ENCODE assay signal across 9 mouse cellular contexts in genomic region chr8:106135672-106136071, GRCm38 (mm10). TPM values are rescaled to one million over a fixed set of nuclear protein-coding genes. Genes with fewer than 3 reads are reported as not detected.
DNase-seq lines count a peak whose midpoint lies in the region; ATAC-seq and TF ChIP-seq lines count a peak whose summit lies in the region.
"Had no signal": no experiment of that assay in that cellular context is flagged by ENCODE, and none has a peak within 500 bp of the region (broad histone marks: within the 10 kb centered on the region; RNA-seq: fewer than 3 reads in every experiment).

No protein-coding gene starts in this region.

- no peak for DNase-seq in liver, adult 2 months (ENCODE audit: extremely low read depth, low read depth, low spot score)
- no peak for DNase-seq in liver
- no peak for DNase-seq in forebrain, embryonic 10.5 days (ENCODE audit: extremely low spot score, low spot score)
- peak; percentile 49 for DNase-seq in limb, embryonic 10.5 days (ENCODE audit: low spot score)
- DNase-seq in adrenal gland, postnatal 4 days (ENCODE audit: low spot score in 2 of 2): no peak
- DNase-seq in layer of hippocampus, postnatal 14 days (ENCODE audit: low spot score in 2 of 2): no peak
- no peak for DNase-seq in adrenal gland, postnatal 36 days

- no peak for TF ChIP-seq CTCF in liver, adult 2 months (IDR thresholded peaks at IDR 0.05; ENCODE audit: low read depth, low read length)

- WGBS in liver, adult 2 months: 5% methylated on average over 19 of the region's 19 CpGs
- 5% methylated on average over 19 of the region's 19 CpGs for whole genome bisulfite sequencing in forebrain, embryonic 10.5 days
- 3% methylated on average over 19 of the region's 19 CpGs for WGBS in limb, embryonic 10.5 days
- WGBS in neural tube, embryonic 12.5 days: 5% methylated on average over 19 of the region's 19 CpGs

- no peaks in the 10 kb centered on the region for H3K9me3 ChIP-seq in forebrain, embryonic 10.5 days
- no peaks in the 10 kb centered on the region for H3K9me3 ChIP-seq in limb, embryonic 10.5 days (replicated peaks)
- no peaks in the 10 kb centered on the region for H3K9me3 ChIP-seq in neural tube, embryonic 12.5 days

- H3K4me2 ChIP-seq in neural tube, embryonic 12.5 days (replicated peaks): peak overlapping the region; percentile 71

- peaks cover 24% of the 10 kb centered on the region for H3K36me3 ChIP-seq in liver, adult 2 months (ENCODE audit: control insufficient read depth, insufficient read depth, low read length)
- H3K36me3 ChIP-seq in forebrain, embryonic 10.5 days (replicated peaks): peaks cover 29% of the 10 kb centered on the region
- peaks cover 33% of the 10 kb centered on the region for H3K36me3 ChIP-seq in limb, embryonic 10.5 days
- H3K36me3 ChIP-seq in neural tube, embryonic 12.5 days: peaks cover 11% of the 10 kb centered on the region

- peak overlapping the region; percentile 81 for H3K4me3 ChIP-seq in liver, adult 2 months (ENCODE audit: insufficient read depth, low read depth, low read length)
- peak overlapping the region; percentile 59 for H3K4me3 ChIP-seq in forebrain, embryonic 10.5 days
- peak overlapping the region; percentile 63 for H3K4me3 ChIP-seq in limb, embryonic 10.5 days
- 0 out of 2 replicates have a peak overlapping the region, but pooled peaks have one; percentile 37 for H3K4me3 ChIP-seq in neural tube, embryonic 12.5 days

- H3K4me1 ChIP-seq in liver, adult 2 months (ENCODE audit: control insufficient read depth, insufficient read depth, low read length): peaks cover 36% of the 10 kb centered on the region
- peaks cover 42% of the 10 kb centered on the region for H3K4me1 ChIP-seq in forebrain, embryonic 10.5 days
- H3K4me1 ChIP-seq in limb, embryonic 10.5 days: peaks cover 44% of the 10 kb centered on the region
- peaks cover 30% of the 10 kb centered on the region for H3K4me1 ChIP-seq in neural tube, embryonic 12.5 days

- no peaks in the 10 kb centered on the region for H3K27me3 ChIP-seq in liver, adult 2 months (ENCODE audit: control insufficient read depth, insufficient read depth, low read length)
- peaks cover 84% of the 10 kb centered on the region for H3K27me3 ChIP-seq in forebrain, embryonic 10.5 days (ENCODE audit: poor library complexity, severe bottlenecking)
- H3K27me3 ChIP-seq in limb, embryonic 10.5 days (ENCODE audit: low read depth, poor library complexity, severe bottlenecking): peaks cover 80% of the 10 kb centered on the region
- peaks cover 72% of the 10 kb centered on the region for H3K27me3 ChIP-seq in neural tube, embryonic 12.5 days (replicated peaks)

- peak overlapping the region; percentile 90 for H3K27ac ChIP-seq in liver, adult 2 months (replicated peaks; ENCODE audit: insufficient read depth, low read depth, low read length)
- H3K27ac ChIP-seq in forebrain, embryonic 10.5 days: no peak overlapping the region
- no peak overlapping the region for H3K27ac ChIP-seq in limb, embryonic 10.5 days
- H3K27ac ChIP-seq in neural tube, embryonic 12.5 days: no peak overlapping the region

- H3K79me2 ChIP-seq in liver, adult 2 months (ENCODE audit: control insufficient read depth, insufficient read depth, low read length): peaks cover 14% of the 10 kb centered on the region; the same call in 1 of the 2 replicates

- TF ChIP-seq POLR2A in liver, adult 2 months (IDR thresholded peaks at IDR 0.05; ENCODE audit: extremely low read depth, insufficient read depth, low read length): peak; percentile 91

- H3K9ac ChIP-seq in liver, adult 2 months (ENCODE audit: low read depth, low read length): peak overlapping the region; percentile 96
- no peak overlapping the region for H3K9ac ChIP-seq in neural tube, embryonic 12.5 days

- ATAC-seq in neural tube, embryonic 12.5 days (ENCODE audit: low FRiP score, low read depth): no peak

RNA-seq across cellular contexts. Expression of gene Esrp2, which starts 1.1 kb away (rescaled TPM):
- total RNA-seq in liver, adult 2 months (2014; rRNA removed): 43.6 and 50.5 TPM in 2 replicates
- 76.8 and 86.2 TPM in 2 replicates for polyA plus RNA-seq in liver, adult 2 months (2012; rRNA removed)
- polyA plus RNA-seq in forebrain, embryonic 10.5 days (2016; fragmentation: Nextera tagmentation; extraction: Ambion mirVana): 2.0 and 2.6 TPM in 2 replicates
- 5.6 and 7.3 TPM in 2 replicates for polyA plus RNA-seq in limb, embryonic 10.5 days (2016; fragmentation: Nextera tagmentation; extraction: Ambion mirVana)
- 1.1 and 1.6 TPM in 2 replicates for polyA plus RNA-seq in neural tube, embryonic 12.5 days (2016; fragmentation: Nextera tagmentation; extraction: Ambion mirVana)
- 1 to 10 TPM; 7.2 to 8.8 TPM for total RNA-seq in adrenal gland, postnatal 4 days (2021)
- not detected for total RNA-seq in layer of hippocampus, postnatal 14 days (2021)
- 1 to 10 TPM; 1.1 to 3.5 TPM for total RNA-seq in adrenal gland, postnatal 36 days (2021)
- total RNA-seq: neutrophil, adult 5-6 weeks had no signal

RNA-seq across cellular contexts. Expression of gene Pla2g15, which starts 14.5 kb away (rescaled TPM):
- 11.3 and 12.5 TPM in 2 replicates for total RNA-seq in liver, adult 2 months (2014; rRNA removed)
- 8.7 and 10.6 TPM in 2 replicates for polyA plus RNA-seq in liver, adult 2 months (2012; rRNA removed)
- 12.6 and 14.0 TPM in 2 replicates for polyA plus RNA-seq in forebrain, embryonic 10.5 days (2016; fragmentation: Nextera tagmentation; extraction: Ambion mirVana)
- 10.8 and 13.4 TPM in 2 replicates for polyA plus RNA-seq in limb, embryonic 10.5 days (2016; fragmentation: Nextera tagmentation; extraction: Ambion mirVana)
- 17.6 and 18.4 TPM in 2 replicates for polyA plus RNA-seq in neural tube, embryonic 12.5 days (2016; fragmentation: Nextera tagmentation; extraction: Ambion mirVana)
- total RNA-seq in adrenal gland, postnatal 4 days (2021): 10 to 100 TPM; 17.3 to 17.6 TPM
- 10 to 100 TPM; 18.5 to 19.4 TPM for total RNA-seq in layer of hippocampus, postnatal 14 days (2021)
- total RNA-seq in adrenal gland, postnatal 36 days (2021): 10 to 100 TPM; 17.4 to 29.6 TPM

RNA-seq across cellular contexts. Expression of gene Slc7a6, which starts 33.0 kb away (rescaled TPM):
- total RNA-seq in liver, adult 2 months (2014; rRNA removed): 0.09 and 0.27 TPM in 2 replicates
- 0.21 and 0.91 TPM in 2 replicates for polyA plus RNA-seq in liver, adult 2 months (2012; rRNA removed)
- polyA plus RNA-seq in forebrain, embryonic 10.5 days (2016; fragmentation: Nextera tagmentation; extraction: Ambion mirVana): 86.5 and 87.9 TPM in 2 replicates
- polyA plus RNA-seq in limb, embryonic 10.5 days (2016; fragmentation: Nextera tagmentation; extraction: Ambion mirVana): 85.3 and 94.5 TPM in 2 replicates
- 71.2 and 73.9 TPM in 2 replicates for polyA plus RNA-seq in neural tube, embryonic 12.5 days (2016; fragmentation: Nextera tagmentation; extraction: Ambion mirVana)
- 10 to 100 TPM; 21.0 to 25.3 TPM for total RNA-seq in adrenal gland, postnatal 4 days (2021)
- 10 to 100 TPM; 25.7 to 26.3 TPM for total RNA-seq in layer of hippocampus, postnatal 14 days (2021)
- 10 to 100 TPM; 28.4 to 33.1 TPM for total RNA-seq in adrenal gland, postnatal 36 days (2021)

Comparison
In these comparisons a context has a peak if more than half of its experiments do, and no peak if none do; other contexts are left out.
1. RNA of gene Slc7a6, which starts 33.0 kb away (total RNA-seq): 28.4 to 33.1 TPM in adrenal gland, postnatal 36 days, 25.7 to 26.3 TPM in layer of hippocampus, postnatal 14 days and 21.0 to 25.3 TPM in adrenal gland, postnatal 4 days; 0.09 to 0.27 TPM in liver, adult 2 months; every median in the first group is over 10 times any median in the second.
2. Peak in every context shown above with its lines, with median percentiles within 50 percentile points of each other: H3K4me3 ChIP-seq.